Mouse (Mus musculus) MEL (cell line): ENCODE data around the gene Gsg1l. TPM values are rescaled to one million over a fixed set of nuclear protein-coding genes. Genes with fewer than 3 reads are reported as not detected.

ENCODE experiments used
- DNase-seq: peaks from one replicate; pipeline ENCODE4 v3.0.0; 2011; ENCODE audit warnings: low read depth, low spot score
- H3K27ac ChIP-seq: 2 replicates; pipeline ENCODE4 v1.5.1; 2012; ENCODE audit warnings: low read depth, mild to moderate bottlenecking, control low read depth, low read length, moderate library complexity; ENCODE audit not compliant: control insufficient read depth
- H3K27me3 ChIP-seq, 2 experiments: fragments of 150-350 bp in 1 of 2; sonication (generic) in 1 of 2; 2 replicates each; pipeline ENCODE4 v1.6.1; 2012; ENCODE audit warnings: low read length in 2 of 2, mild to moderate bottlenecking in 2 of 2, improper control_type of control experiment in 1 of 2, moderate library complexity in 1 of 2; ENCODE audit not compliant: insufficient read depth in 2 of 2, control insufficient read depth in 1 of 2
- H3K36me3 ChIP-seq, 2 experiments: 2 replicates each; pipeline ENCODE4 v1.6.1; 2012 to 2014; ENCODE audit warnings: low read length in 2 of 2, improper control_type of control experiment in 1 of 2, inconsistent platforms in 1 of 2, mild to moderate bottlenecking in 1 of 2; ENCODE audit not compliant: insufficient read depth in 2 of 2, control insufficient read depth in 1 of 2
- H3K4me1 ChIP-seq, 2 experiments: fragments of 150-350 bp in 1 of 2; sonication (generic) in 1 of 2; 2 replicates each; pipeline ENCODE4 v1.6.1; 2012; ENCODE audit warnings: low read length in 2 of 2, improper control_type of control experiment in 1 of 2, mild to moderate bottlenecking in 1 of 2; ENCODE audit not compliant: insufficient read depth in 2 of 2, control insufficient read depth in 1 of 2
- H3K4me3 ChIP-seq, 2 experiments: fragments of 150-350 bp in 1 of 2; sonication (generic) in 1 of 2; 2 replicates each; pipeline ENCODE4 v1.5.1; 2012; ENCODE audit warnings: low read depth in 2 of 2, low read length in 2 of 2, mild to moderate bottlenecking in 2 of 2, moderate library complexity in 2 of 2, control low read depth in 1 of 2, improper control_type of control experiment in 1 of 2; ENCODE audit not compliant: control insufficient read depth in 1 of 2, insufficient read depth in 1 of 2
- H3K79me2 ChIP-seq: 2 replicates; pipeline ENCODE4 v1.6.1; 2012; ENCODE audit warnings: mild to moderate bottlenecking, low read length, moderate library complexity; ENCODE audit not compliant: control insufficient read depth, poor library complexity, insufficient read depth
- H3K9ac ChIP-seq: 2 replicates; pipeline ENCODE4 v1.6.1; 2012; ENCODE audit warnings: low read depth, mild to moderate bottlenecking, control low read depth, low read length, moderate library complexity; ENCODE audit not compliant: control insufficient read depth, poor library complexity, severe bottlenecking
- H3K9me3 ChIP-seq: fragments of 150-350 bp; sonication (generic); replicated peaks from 2 replicates; pipeline ENCODE4 v1.6.1; 2012; ENCODE audit warnings: mild to moderate bottlenecking, low read length, improper control_type of control experiment, moderate library complexity; ENCODE audit not compliant: insufficient read depth
- CHD1 ChIP-seq: IDR thresholded peaks from 2 replicates; pipeline ENCODE4 v1.6.1; 2012; ENCODE audit warnings: low read depth, mild to moderate bottlenecking, inconsistent platforms, low read length, improper control_type of control experiment
- CHD2 ChIP-seq: IDR thresholded peaks from 2 replicates; pipeline ENCODE4 v1.6.1; 2011; ENCODE audit warnings: low read length, improper control_type of control experiment
- CTCF ChIP-seq, 3 experiments: IDR thresholded peaks in 2 of 3; conservative IDR thresholded peaks in 1 of 3; 2 replicates each; pipeline ENCODE4 v1.5.1; 2011 to 2012; ENCODE audit warnings: low read length in 3 of 3, low read depth in 2 of 3, mild to moderate bottlenecking in 2 of 3, improper control_type of control experiment in 1 of 3, inconsistent platforms in 1 of 3, mixed read lengths in 1 of 3, moderate library complexity in 1 of 3; ENCODE audit not compliant: control insufficient read depth in 1 of 3, insufficient read depth in 1 of 3, poor library complexity in 1 of 3, severe bottlenecking in 1 of 3
- E2F4 ChIP-seq: IDR thresholded peaks from 2 replicates; pipeline ENCODE4 v1.6.1; 2011; ENCODE audit warnings: low read depth, low read length, improper control_type of control experiment, borderline replicate concordance
- GABPA ChIP-seq: IDR thresholded peaks from 2 replicates; pipeline ENCODE4 v1.6.1; 2012; ENCODE audit warnings: low read depth, mild to moderate bottlenecking, inconsistent platforms, low read length, improper control_type of control experiment, moderate library complexity
- GATA1 ChIP-seq: IDR thresholded peaks from 2 replicates; pipeline ENCODE4 v1.6.1; 2011; ENCODE audit warnings: low read depth, low read length, improper control_type of control experiment
- HCFC1 ChIP-seq: IDR thresholded peaks from 2 replicates; pipeline ENCODE4 v1.6.1; 2012; ENCODE audit warnings: low read depth, mild to moderate bottlenecking, inconsistent platforms, low read length, improper control_type of control experiment, moderate library complexity
- JUND ChIP-seq: IDR thresholded peaks from 2 replicates; pipeline ENCODE4 v1.6.1; 2011; ENCODE audit warnings: low read depth, mild to moderate bottlenecking, improper control_type of control experiment, low read length
- KAT2A ChIP-seq: conservative IDR thresholded peaks from 2 replicates; pipeline ENCODE4 v1.6.1; 2012; ENCODE audit warnings: low read depth, low read length, improper control_type of control experiment, inconsistent platforms
- MYB ChIP-seq: IDR thresholded peaks from 2 replicates; pipeline ENCODE4 v1.6.1; 2011; ENCODE audit warnings: mild to moderate bottlenecking, low read depth, low read length, improper control_type of control experiment
- MYC ChIP-seq: IDR thresholded peaks from 2 replicates; pipeline ENCODE4 v1.6.1; 2011; ENCODE audit warnings: low read depth, mild to moderate bottlenecking, low read length, improper control_type of control experiment, moderate library complexity
- NRF1 ChIP-seq: IDR thresholded peaks from 2 replicates; pipeline ENCODE4 v1.6.1; 2014; ENCODE audit warnings: low read depth, mild to moderate bottlenecking, inconsistent platforms, low read length, improper control_type of control experiment, moderate library complexity; ENCODE audit not compliant: poor library complexity, insufficient read depth, severe bottlenecking
- POLR2AphosphoS2 ChIP-seq: IDR thresholded peaks from 2 replicates; pipeline ENCODE4 v1.6.1; 2011; ENCODE audit warnings: low read length, improper control_type of control experiment
- POLR2AphosphoS5 ChIP-seq: IDR thresholded peaks from 2 replicates; pipeline ENCODE4 v1.6.1; 2012; ENCODE audit warnings: low read depth, borderline replicate concordance, mild to moderate bottlenecking, inconsistent platforms, low read length, moderate library complexity, mixed read lengths
- SMC3 ChIP-seq: IDR thresholded peaks from 2 replicates; pipeline ENCODE4 v1.6.1; 2011; ENCODE audit warnings: low read depth, low read length, improper control_type of control experiment
- UBTF ChIP-seq: IDR thresholded peaks from 2 replicates; pipeline ENCODE4 v1.6.1; 2012; ENCODE audit warnings: low read depth, mild to moderate bottlenecking, inconsistent platforms, low read length, improper control_type of control experiment, moderate library complexity, borderline replicate concordance; ENCODE audit not compliant: insufficient read depth
- ZC3H11A ChIP-seq: IDR thresholded peaks from 2 replicates; pipeline ENCODE4 v1.6.1; 2012; ENCODE audit warnings: low read depth, mild to moderate bottlenecking, inconsistent platforms, low read length, improper control_type of control experiment
- ZKSCAN1 ChIP-seq: IDR thresholded peaks from 2 replicates; pipeline ENCODE4 v1.6.1; 2012; ENCODE audit warnings: low read depth, mild to moderate bottlenecking, inconsistent platforms, low read length, improper control_type of control experiment, moderate library complexity
- polyA plus RNA-seq, 2 experiments: library from polyadenylated mRNA; stranded (reverse) in 1 of 2; unstranded in 1 of 2; fragments of >175 nt in 1 of 2; fragments of >200 nt in 1 of 2; gene quantifications; 2 replicates each; pipeline versions ENCODE4 v1.2.1 to v1.2.4; 2012; ENCODE audit warnings: low replicate concordance in 2 of 2, low read depth in 1 of 2; ENCODE audit not compliant: insufficient read length in 2 of 2, insufficient read depth in 1 of 2, missing spikeins in 1 of 2
- total RNA-seq: library from RNA; depleted of rRNA; stranded (reverse); fragments of 300-350 nt; gene quantifications from 2 replicates; pipeline ENCODE4 v1.2.3, GENCODE M21; 2012

Gsg1l gene
- total and polyA plus RNA-seq, 3 experiments: not detected

GRCm38 (mm10) chr7:126005274-126005673, 76.9 kb downstream of the Gsg1l start:
- peaks cover 0 to 2% of the 10 kb centered on the region in 2 experiments; a peak in 2 of 4 replicates for H3K27me3 ChIP-seq
- DNase-seq: no peak
- TF ChIP-seq MYB (no peak), HCFC1 (no peak), SMC3 (no peak), KAT2A (no peak), CTCF (IDR thresholded peaks at IDR 0.05 in 2 of 3, conservative IDR thresholded peaks at IDR 0.05 in 1 of 3; ENCODE audit: control insufficient read depth in 1 of 3, insufficient read depth in 1 of 3, low read depth in 2 of 3, low read length in 3 of 3, poor library complexity in 1 of 3, severe bottlenecking in 1 of 3) (no peak), UBTF (no peak), MYC (no peak), CHD2 (no peak), NRF1 (no peak), E2F4 (no peak), JUND (no peak), ZKSCAN1 (no peak), GATA1 (no peak), POLR2AphosphoS2 (no peak)

GRCm38 (mm10) chr7:126001683-126002082, 80.5 kb downstream of the Gsg1l start:
- DNase-seq: no peak
- H3K9ac ChIP-seq: no peak overlapping the region
- H3K27me3 ChIP-seq: peaks cover 0 to 4% of the 10 kb centered on the region in 2 experiments; a peak in 2 of 4 replicates
- no peak for TF ChIP-seq UBTF
- no peak for TF ChIP-seq SMC3
- TF ChIP-seq MYB: no peak
- no peak for TF ChIP-seq CHD1
- no peaks in the 10 kb centered on the region for H3K79me2 ChIP-seq
- no peaks in the 10 kb centered on the region for H3K36me3 ChIP-seq
- H3K4me3 ChIP-seq: no peak overlapping the region
- H3K4me1 ChIP-seq: no peaks in the 10 kb centered on the region
- no peak overlapping the region for H3K27ac ChIP-seq
- no peaks in the 10 kb centered on the region for H3K9me3 ChIP-seq

More at GRCm38 (mm10) chr7:126005274-126005673, 76.9 kb downstream of the Gsg1l start:
- no peaks in the 10 kb centered on the region for H3K4me1 ChIP-seq
- no peak overlapping the region for H3K4me3 ChIP-seq
- no peaks in the 10 kb centered on the region for H3K36me3 ChIP-seq
- H3K9me3 ChIP-seq: no peaks in the 10 kb centered on the region
- H3K9ac ChIP-seq: no peak overlapping the region
- no peak overlapping the region for H3K27ac ChIP-seq
- H3K79me2 ChIP-seq: no peaks in the 10 kb centered on the region

- Histone ChIP-seq H3K27ac (no peak overlapping the region), H3K9ac (no peak overlapping the region), H3K79me2 (no peaks in the 10 kb centered on the region), H3K4me3 (no peak overlapping the region), H3K36me3 (no peaks in the 10 kb centered on the region), H3K9me3 (no peaks in the 10 kb centered on the region), H3K4me1 (no peaks in the 10 kb centered on the region), H3K27me3 (peaks cover 0 to 4% of the 10 kb centered on the region in 2 experiments; a peak in 2 of 4 replicates)
- no peak for TF ChIP-seq POLR2AphosphoS5
- TF ChIP-seq NRF1: no peak
- TF ChIP-seq GABPA: no peak
- no peak for TF ChIP-seq HCFC1
- TF ChIP-seq ZC3H11A: no peak
- TF ChIP-seq CHD2: no peak
- TF ChIP-seq SMC3: no peak
- DNase-seq: no peak
Measured at GRCm38 (mm10) chr7:125999921-126000320, 82.3 kb downstream of the Gsg1l start.
